Mouse (Mus musculus) G1E (cell line): ENCODE data around the gene Arhgap20. TPM values are rescaled to one million over a fixed set of nuclear protein-coding genes. Genes with fewer than 3 reads are reported as not detected.

Source experiments
- ATAC-seq: 2 replicates; pipeline ENCODE4 v1.8.0; 2016; ENCODE audit warnings: mild to moderate bottlenecking; ENCODE audit not compliant: insufficient number of reproducible peaks, poor library complexity, low FRiP score, severe bottlenecking; ENCODE audit errors: extremely low read depth
- DNase-seq: peaks from one replicate; pipeline ENCODE4 v3.0.0; 2012; ENCODE audit warnings: low spot score
- H3K27me3 ChIP-seq: 2 replicates; pipeline ENCODE4 v1.6.1; 2012; ENCODE audit warnings: mild to moderate bottlenecking, low read length, inconsistent platforms; ENCODE audit not compliant: insufficient read depth
- H3K36me3 ChIP-seq: replicated peaks from 2 replicates; pipeline ENCODE3; 2012; ENCODE audit warnings: mild to moderate bottlenecking, inconsistent platforms
- H3K4me1 ChIP-seq: 2 replicates; pipeline ENCODE4 v1.6.1; 2012; ENCODE audit warnings: low read depth, low read length, inconsistent platforms, mixed read lengths; ENCODE audit not compliant: insufficient read depth
- H3K4me3 ChIP-seq: 2 replicates; pipeline ENCODE4 v1.5.1; 2012; ENCODE audit warnings: low read depth, mild to moderate bottlenecking, inconsistent platforms, low read length, moderate library complexity, mixed read lengths
- H3K9me3 ChIP-seq: replicated peaks from 2 replicates; pipeline ENCODE4 v1.6.1; 2012; ENCODE audit warnings: inconsistent platforms
- CTCF ChIP-seq: IDR thresholded peaks from 2 replicates; pipeline ENCODE4 v1.5.1; 2012; ENCODE audit warnings: low read depth, low read length, inconsistent platforms, mixed read lengths
- GATA1 ChIP-seq: IDR thresholded peaks from 2 replicates; pipeline ENCODE4 v1.6.1; 2012; ENCODE audit warnings: borderline replicate concordance, low read length, inconsistent platforms, mixed read lengths
- GATA2 ChIP-seq: IDR thresholded peaks from 2 replicates; pipeline ENCODE4 v1.6.1; 2012; ENCODE audit warnings: low read depth, low read length, inconsistent platforms, borderline replicate concordance
- POLR2AphosphoS5 ChIP-seq: IDR thresholded peaks from 2 replicates; pipeline ENCODE4 v1.6.1; 2012; ENCODE audit warnings: low read depth, low read length, inconsistent platforms; ENCODE audit not compliant: insufficient replicate concordance
- TAL1 ChIP-seq: conservative IDR thresholded peaks from 2 replicates; pipeline ENCODE4 v1.6.1; 2012; ENCODE audit warnings: low read depth, low read length, inconsistent platforms, mixed read lengths
- polyA plus RNA-seq: library from polyadenylated mRNA; stranded (reverse); fragments of >175 nt; gene quantifications from 2 replicates; pipeline ENCODE4 v1.2.3, GENCODE M21; 2012
- total RNA-seq, 2 experiments: library from RNA; stranded (forward) in 1 of 2; stranded (reverse) in 1 of 2; fragments of 200-1000 nt in 1 of 2; fragments of >200 nt in 1 of 2; fragmentation: Nextera tagmentation in 1 of 2; gene quantifications; 2 replicates each; pipeline ENCODE4 v1.2.3; 2014 to 2017

Gene Arhgap20
- total and polyA plus RNA-seq, 3 experiments = 0.27 TPM; not detected in 2

GRCm38 (mm10) chr9:51824516-51824915, 59.4 kb downstream of the Arhgap20 start:
- no peak for ATAC-seq
- Histone ChIP-seq H3K4me1 (no peaks in the 10 kb centered on the region), H3K27me3 (no peaks in the 10 kb centered on the region; the same call in none of the 2 replicates), H3K9me3 (no peaks in the 10 kb centered on the region), H3K36me3 (no peaks in the 10 kb centered on the region), H3K4me3 (no peak overlapping the region)
- no peak for DNase-seq
- TF ChIP-seq POLR2AphosphoS5 (no peak), TAL1 (no peak), CTCF (no peak), GATA1 (no peak), GATA2 (no peak)

GRCm38 (mm10) chr9:51831596-51831995, 66.5 kb downstream of the Arhgap20 start:
- no peaks in the 10 kb centered on the region for H3K4me1 ChIP-seq
- ATAC-seq (no peak), DNase-seq (no peak)
- no peak overlapping the region for H3K4me3 ChIP-seq
- TF ChIP-seq GATA1 (no peak), CTCF (no peak), GATA2 (no peak), POLR2AphosphoS5 (no peak), TAL1 (no peak)
- H3K36me3 ChIP-seq = no peaks in the 10 kb centered on the region
- no peaks in the 10 kb centered on the region for H3K9me3 ChIP-seq
- H3K27me3 ChIP-seq = peaks cover 2% of the 10 kb centered on the region; the same call in 1 of the 2 replicates

- peaks cover 5% of the 10 kb centered on the region; the same call in 1 of the 2 replicates for H3K27me3 ChIP-seq
- DNase-seq (no peak), ATAC-seq (no peak)
- TF ChIP-seq GATA2 (no peak), TAL1 (no peak), POLR2AphosphoS5 (no peak)
- no peaks in the 10 kb centered on the region for H3K9me3 ChIP-seq
- no peaks in the 10 kb centered on the region for H3K36me3 ChIP-seq
- no peaks in the 10 kb centered on the region for H3K4me1 ChIP-seq
- H3K4me3 ChIP-seq = no peak overlapping the region
Observed at GRCm38 (mm10) chr9:51832368-51832767, 67.2 kb downstream of the Arhgap20 start.

GRCm38 (mm10) chr9:51837716-51838115, 72.6 kb downstream of the Arhgap20 start:
- Histone ChIP-seq H3K4me1 (no peaks in the 10 kb centered on the region), H3K36me3 (no peaks in the 10 kb centered on the region), H3K27me3 (peaks cover 5% of the 10 kb centered on the region; the same call in 1 of the 2 replicates), H3K4me3 (no peak overlapping the region), H3K9me3 (no peaks in the 10 kb centered on the region)
- DNase-seq (no peak), ATAC-seq (no peak)
- TF ChIP-seq POLR2AphosphoS5 (no peak), CTCF (no peak), TAL1 (no peak), GATA1 (no peak), GATA2 (no peak)

GRCm38 (mm10) chr9:51843216-51843615, 78.1 kb downstream of the Arhgap20 start:
- Histone ChIP-seq H3K36me3 (no peaks in the 10 kb centered on the region), H3K27me3 (no peaks in the 10 kb centered on the region; the same call in 1 of the 2 replicates), H3K4me1 (no peaks in the 10 kb centered on the region), H3K9me3 (no peaks in the 10 kb centered on the region), H3K4me3 (no peak overlapping the region)
- no peak for TF ChIP-seq GATA1
- no peak for TF ChIP-seq TAL1
- TF ChIP-seq CTCF = no peak
- no peak for TF ChIP-seq POLR2AphosphoS5
- no peak for TF ChIP-seq GATA2
- no peak for ATAC-seq
- no peak for DNase-seq

- TF ChIP-seq TAL1 (no peak), POLR2AphosphoS5 (no peak), CTCF (no peak)
- Histone ChIP-seq H3K4me1 (no peaks in the 10 kb centered on the region), H3K9me3 (no peaks in the 10 kb centered on the region), H3K4me3 (no peak overlapping the region), H3K27me3 (no peaks in the 10 kb centered on the region; the same call in none of the 2 replicates), H3K36me3 (no peaks in the 10 kb centered on the region)
- no peak for ATAC-seq
- DNase-seq = no peak
Observed at GRCm38 (mm10) chr9:51845796-51846195, 80.7 kb downstream of the Arhgap20 start.

GRCm38 (mm10) chr9:51853772-51854171, 88.6 kb downstream of the Arhgap20 start:
- no peak for ATAC-seq
- Histone ChIP-seq H3K36me3 (no peaks in the 10 kb centered on the region), H3K9me3 (no peaks in the 10 kb centered on the region), H3K4me3 (no peak overlapping the region), H3K27me3 (no peaks in the 10 kb centered on the region; the same call in 1 of the 2 replicates), H3K4me1 (no peaks in the 10 kb centered on the region)
- no peak for TF ChIP-seq CTCF
- no peak for TF ChIP-seq GATA2
- TF ChIP-seq GATA1 = no peak
- TF ChIP-seq TAL1 = no peak
- TF ChIP-seq POLR2AphosphoS5 = no peak
- DNase-seq = no peak
